Mouse (Mus musculus) R1 (cell line): ENCODE results near the gene Nrn1l.
A peak's percentile ranks its signal among the peaks of the same experiment; 100 is the strongest.

Experiments used
- DNase-seq: peaks from one replicate; pipeline ENCODE4 v3.0.0-alpha.2; 2018; ENCODE audit warnings: low read depth, low spot score

Nrn1l gene

DNA sequence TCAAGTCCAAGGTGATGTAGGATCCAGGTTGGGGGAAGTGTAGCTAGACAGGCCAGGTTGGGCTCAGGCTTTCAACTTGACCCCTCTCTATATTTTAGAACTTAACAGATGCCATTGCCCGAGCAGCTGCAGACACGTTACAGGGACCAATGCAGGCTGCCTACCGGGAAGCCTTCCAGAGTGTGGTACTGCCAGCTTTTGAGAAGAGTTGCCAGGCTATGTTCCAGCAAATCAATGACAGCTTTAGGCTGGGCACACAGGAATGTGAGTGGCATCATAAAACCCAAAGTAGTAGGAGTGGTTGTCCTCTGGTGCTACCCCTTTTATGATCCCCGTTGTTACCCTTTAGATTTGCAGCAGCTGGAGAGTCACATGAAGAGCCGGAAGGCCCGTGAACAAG, 2.5 kb upstream of the Nrn1l start:
- DNase-seq = no peak

DNA sequence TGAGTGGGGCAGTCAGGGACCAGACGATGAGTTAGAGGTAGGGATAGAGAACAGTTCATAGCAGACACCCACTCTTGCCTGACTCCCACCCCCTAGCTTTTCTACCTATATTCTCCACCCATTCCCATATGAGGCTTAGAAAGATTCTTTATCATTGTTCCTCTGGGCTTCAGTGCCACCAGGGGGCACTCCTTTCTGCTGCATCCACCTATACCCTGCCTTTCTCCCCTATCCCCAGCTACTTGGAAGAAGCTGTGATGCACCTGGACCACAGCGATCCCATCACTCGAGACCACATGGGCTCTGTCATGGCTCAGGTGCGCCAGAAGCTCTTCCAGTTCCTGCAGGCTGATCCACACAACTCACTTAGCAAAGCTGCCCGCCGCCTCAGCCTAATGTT, 935 bp upstream of the Nrn1l start:
- peak; percentile 46 for DNase-seq

DNA sequence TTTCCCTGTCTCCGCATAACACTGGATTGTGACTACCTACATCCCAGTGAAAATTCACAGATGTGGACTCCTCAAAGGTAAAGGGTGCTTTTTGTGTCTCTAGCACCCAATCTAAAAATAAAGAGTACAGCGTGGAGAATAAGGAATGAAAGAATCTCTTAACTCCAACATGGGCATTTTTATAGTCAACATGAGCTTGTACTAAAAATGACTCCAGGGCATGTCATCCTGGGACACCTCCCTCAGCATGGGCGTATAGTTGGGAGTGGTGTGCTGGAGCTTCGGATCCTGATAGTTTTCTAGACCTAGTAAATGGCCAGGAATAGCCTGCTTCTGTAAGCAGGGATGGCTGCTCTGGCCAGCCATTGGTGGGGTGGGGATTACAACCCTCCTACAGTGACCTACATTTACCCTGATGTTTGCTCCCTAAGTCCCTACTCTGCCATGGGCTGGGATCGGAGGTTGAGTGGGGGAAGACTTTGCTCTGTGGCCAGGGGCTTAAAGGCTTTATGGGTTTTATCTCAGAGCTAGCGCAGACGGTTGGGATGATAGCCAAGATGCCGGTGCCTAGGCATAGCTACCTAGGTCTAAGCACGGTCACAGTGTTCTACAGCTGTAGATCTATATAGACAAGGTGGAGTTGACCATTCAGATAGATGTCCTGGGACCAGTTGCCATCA, 4.6 kb downstream of the Nrn1l start:
- DNase-seq = no peak

DNA sequence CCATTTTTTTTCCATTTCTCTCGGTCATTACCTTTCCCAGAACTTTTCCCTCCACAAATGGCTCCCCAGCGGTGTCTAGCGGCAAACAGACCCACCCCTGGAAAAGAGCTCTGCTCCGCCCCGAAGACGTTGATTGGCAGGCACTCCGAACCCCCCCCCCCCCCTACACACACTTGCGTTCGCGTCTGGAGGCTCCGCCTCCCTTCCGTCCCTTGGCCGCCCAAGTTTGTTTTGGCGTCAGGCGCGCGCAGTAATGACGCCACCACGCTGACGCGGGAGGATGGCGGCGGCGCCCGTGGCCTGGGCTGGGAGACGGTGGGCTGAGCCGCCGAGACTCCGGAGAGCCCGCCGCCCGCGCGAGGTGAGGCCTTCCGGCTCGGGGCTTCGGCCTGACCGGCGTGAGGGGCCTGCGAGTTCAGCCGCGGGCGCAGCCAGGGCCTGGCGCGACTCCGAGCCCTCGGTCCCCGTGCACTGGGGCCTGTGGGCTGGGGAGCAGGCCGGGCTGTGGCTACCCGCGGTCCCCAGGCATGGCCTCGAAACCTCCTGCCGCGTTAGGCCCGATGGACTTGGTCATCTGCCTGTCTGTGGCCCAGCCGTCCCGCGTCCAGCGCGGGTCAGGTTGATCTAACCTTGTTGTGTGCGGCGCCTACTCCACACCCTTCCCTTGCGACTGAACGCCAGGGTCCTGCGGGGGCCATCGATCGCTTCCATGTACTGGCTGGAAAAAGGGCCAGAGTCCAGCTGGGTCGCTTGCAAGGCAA, 7.0 kb downstream of the Nrn1l start, which contains the start of gene Pskh1:
Pskh1 (plus strand) TSS at position 262 of the 761 bp plus-strand sequence.
- peak; percentile 96 for DNase-seq

DNA sequence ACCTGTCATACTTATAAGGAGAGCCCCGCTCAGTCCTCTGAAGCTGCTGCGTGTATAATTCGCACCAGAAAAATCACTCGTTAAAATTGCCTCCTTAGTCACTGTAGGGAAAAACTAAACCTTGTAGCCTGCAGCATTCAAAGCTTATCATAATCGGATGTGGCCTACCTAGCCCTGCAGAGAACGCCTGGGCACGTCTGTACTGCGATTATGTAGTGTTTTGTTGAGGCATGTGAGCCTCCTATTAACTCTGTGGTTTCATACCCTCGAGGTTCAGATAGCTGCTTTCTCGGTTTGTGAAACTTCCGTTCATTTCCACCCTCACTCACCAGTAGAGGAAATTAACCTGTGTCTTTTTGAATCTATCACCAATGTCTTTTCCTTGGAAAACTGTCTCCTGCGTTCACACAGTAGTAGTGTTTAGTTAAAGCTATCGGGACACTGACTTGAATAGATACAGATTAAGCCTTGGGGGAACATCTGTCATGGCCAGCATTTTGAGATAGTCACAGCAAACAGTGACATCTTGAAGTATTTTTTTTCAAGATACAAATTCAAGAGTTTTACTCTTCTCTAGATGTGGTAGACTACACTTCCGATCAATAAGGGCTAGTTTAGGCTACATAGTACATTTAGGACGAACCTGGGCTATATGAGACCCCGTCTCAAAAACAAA, 7.7 kb downstream of the Nrn1l start:
- DNase-seq = no peak

DNA sequence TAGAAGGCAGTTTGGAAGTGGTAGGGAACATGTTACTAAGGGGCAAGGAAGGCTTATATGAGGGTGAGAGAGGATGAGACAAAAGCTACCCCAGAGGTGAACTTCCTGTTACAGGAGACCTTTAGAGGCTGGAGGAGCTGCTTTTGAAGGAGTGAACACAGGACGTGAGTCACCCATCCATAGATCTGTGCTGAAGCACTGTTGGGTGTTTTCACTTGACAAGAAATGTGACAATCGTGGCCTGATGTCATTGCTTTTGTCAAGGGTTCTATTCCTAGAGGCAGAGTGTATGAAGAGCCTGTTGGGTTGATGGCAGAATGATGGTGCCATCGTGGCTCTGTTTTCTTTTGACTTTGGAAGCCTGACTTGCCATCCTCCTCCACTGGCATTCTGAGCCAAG, 26.0 kb downstream of the Nrn1l start:
- DNase-seq = no peak

DNA sequence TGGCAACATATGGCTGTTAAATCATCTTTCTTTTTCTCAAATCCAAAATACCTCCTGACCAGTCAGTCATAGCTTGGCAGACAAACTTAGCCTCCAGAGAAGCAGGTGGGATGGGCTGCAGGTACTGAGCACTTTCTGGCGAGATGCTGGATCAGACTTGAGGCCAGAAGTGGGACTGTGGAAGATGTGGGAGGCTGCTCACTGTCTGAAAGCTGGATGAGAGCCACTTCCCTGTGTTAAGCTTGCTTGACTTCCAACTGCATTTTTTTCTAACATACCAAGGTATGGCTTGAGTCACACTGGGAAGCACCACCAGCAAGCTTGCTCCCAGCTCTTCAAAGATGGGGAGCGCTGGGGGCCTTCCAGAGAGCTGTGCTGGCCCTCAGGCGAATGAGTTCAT, 31.8 kb downstream of the Nrn1l start:
- DNase-seq = no peak

DNA sequence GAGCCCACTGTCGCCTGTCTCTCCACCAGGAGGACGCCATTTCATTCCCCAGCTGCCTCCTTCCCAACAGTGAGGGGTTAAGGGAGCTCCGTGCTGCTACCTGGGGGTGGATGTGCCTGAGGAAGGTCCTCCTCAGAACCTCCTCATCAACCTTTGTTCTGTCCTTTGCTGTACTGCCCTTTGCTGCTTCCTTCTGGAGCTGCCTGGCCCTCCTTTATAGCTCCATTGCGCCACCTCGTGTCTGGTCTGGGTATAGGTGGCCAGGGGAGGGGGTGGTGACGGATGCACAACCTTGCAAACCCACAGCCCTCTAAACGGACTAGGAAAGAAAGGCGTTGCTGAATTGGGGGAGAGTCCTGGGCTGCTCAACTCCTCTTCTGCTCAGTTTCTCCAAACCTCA, 37.2 kb downstream of the Nrn1l start:
- peak; percentile 80 for DNase-seq

DNA sequence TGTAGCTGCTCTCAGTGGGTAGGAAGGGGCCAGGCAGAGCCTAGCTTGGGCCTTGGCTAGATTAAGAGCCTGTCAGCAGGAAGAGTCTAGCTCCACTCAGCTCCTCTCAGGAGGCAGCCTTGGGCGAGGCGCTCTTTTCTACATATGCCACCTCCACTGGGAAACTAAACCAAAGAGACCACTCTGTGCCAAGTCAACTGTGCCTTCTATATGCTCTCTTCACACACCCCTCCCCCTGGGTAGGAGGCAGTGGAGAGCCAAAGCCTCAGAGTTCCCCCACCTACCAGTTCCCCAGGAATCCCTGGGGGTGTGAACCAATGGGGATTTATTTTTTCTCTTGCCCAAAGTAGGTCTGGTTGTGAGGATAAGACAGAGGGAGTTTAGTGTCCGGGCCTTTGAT, 37.9 kb downstream of the Nrn1l start:
- DNase-seq = no peak

DNA sequence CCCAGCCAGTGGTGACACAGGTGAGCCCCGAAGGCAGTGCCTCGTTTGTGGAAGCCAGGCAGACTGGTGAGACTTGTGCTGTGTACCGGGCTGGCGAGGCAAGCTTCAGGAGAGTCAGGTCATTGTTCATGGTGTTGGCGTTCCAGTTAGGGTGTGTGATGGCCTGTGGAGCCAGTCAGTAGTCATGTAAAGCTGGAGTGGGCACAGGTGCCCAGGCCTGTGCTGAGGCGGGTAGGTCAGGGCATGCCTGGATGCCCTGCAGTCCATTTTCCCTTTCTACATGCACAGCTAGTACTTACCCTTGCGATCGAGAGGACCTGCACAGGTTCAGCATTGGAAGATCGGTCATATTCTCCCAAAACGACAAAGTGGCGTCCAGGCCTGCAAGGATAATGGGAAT, 39.2 kb downstream of the Nrn1l start:
- DNase-seq = no peak

DNA sequence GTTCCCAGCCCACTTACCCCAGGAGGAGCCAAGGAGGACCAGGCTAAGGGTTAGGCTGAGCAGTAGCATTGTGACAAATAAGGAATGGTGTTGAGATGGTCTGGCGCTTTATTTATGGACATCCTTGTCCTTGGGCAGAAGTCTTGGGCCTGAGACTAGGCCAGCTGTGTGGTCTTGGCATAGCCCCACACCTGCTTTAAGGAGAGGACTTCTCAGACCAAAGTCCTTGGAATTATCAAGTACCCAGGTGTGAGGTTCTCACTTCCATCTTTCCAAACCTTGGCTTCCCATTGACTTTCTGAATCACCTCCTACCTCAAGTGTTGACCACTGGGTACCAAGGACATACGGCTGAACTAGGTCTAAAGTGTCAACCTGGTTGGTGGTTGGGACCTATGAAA, 40.4 kb downstream of the Nrn1l start, which contains the start of gene Ctrl:
Ctrl (minus strand) TSS at position 101 of the 400 bp plus-strand sequence.
- no peak for DNase-seq

DNA sequence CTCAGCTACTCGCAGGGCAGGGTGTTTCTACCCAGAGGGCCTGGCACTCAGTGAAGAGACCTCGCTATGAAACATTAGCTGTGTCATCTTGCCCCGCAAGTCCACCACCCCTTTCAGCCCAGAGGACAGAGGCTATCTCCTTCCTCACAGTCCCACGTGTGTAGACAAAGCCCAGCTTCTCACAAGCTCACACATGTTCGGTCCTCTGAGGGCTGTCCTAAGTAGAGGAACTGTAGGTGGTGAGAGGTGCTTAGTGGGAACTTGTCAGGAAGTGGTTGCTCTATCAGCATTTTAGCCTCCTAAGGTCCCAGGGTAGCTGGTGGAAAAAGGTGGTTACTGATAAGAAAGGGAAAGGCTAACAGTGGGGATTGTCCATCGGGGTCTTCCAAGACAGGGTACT, 41.7 kb downstream of the Nrn1l start:
- DNase-seq = no peak

DNA sequence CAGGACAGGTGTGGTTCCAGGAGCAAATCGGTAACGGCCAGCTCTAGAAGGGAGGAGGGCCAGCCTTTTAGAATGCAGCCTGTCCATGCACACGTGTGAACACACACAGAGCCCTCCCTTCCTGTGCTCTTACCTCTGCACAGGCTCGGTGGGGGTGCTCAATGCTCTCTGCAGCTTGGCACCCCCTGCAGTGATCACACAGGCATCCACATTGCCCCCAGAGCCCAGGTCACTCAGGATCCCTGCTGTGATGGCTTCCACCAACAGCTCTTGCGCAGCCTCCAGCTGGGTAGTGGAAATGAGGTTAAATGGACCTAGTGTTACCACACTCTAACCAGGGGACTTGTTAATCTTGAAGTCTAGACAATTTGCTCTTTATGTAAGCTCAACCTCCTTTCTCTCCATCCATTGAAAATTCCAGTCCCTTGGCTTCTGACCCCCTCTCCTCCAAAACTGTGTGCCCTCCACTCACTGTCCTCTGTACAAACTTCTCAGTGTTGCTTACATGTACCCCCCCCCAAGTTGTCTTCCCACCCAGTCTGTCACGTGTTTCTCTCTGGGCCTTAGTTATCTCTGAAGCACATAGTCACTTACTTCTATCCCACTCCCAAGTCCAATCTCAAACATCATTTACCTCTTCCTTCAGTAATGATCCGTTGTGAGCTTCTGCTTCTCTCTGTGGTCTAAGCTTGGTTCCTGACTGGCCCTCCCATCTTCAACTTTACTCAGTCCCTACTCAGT, 42.7 kb downstream of the Nrn1l start:
- DNase-seq = no peak

DNA sequence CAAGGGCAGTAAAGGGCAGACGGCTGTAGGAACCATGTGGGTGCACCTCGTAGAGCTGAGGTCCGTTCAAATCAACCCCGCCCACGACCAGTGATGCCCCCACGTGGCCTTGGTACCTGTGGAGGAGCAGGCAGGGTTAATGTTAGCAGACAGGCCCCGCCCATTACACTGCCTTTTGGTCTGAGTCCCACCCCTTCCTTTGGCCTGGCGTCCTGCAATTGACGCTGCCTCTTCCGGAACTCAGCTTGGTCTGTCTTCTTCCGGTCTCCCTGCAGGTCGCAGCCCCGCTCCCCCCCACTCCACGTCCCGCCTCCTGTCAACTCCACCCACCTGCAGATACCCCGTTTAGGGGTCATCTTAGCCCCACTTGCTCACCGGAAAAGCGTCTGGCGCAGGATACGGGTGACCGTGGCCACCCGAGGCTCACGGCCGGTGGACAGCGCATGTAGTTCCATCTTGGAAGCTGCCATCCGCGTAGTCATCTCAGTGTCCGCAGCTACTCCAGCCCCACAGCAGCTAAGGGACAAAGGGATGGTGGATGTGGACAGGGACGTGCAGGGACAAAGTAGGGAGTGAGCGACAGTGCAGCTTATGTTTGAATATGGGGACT, 43.6 kb downstream of the Nrn1l start:
- DNase-seq = peak; percentile 97

DNA sequence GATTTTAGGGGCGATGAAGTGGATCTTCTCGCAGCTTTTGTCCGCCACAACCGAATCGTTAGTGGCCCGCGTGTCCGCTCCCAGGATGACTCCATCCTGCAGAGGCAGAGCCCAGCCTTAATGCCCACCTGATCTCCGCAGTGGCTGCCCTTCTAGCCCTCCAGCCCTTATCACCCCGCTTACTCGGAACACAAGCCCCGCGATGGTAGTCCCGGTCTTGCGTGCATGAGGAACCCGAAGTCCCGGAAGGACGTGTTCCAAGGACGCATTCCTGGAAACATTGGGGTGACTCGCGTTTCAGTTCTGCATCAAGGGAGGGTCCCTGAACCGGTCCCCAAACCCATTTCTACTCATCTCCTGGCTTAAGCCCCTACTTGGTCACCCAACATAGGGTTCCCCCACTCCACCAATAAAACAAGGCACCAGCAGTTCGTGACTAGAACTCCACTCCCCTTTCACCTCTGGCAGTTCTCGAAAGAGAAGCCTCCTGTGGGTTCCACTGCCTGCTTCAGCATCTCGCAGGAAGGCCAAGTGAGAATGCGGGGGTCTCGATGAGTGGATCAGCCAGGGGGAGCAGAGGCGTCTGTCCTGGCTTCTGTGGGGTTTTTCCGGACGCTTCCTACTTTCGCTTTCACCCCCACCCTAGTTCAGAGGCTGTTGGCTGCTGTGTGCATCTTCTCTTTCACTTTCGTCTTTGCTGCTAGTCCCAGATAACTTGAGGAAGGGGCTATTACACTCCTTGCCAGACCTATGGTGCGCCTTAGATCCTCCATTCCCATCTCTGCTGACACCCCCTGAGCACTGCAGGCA, 44.3 kb downstream of the Nrn1l start:
- no peak for DNase-seq

DNA sequence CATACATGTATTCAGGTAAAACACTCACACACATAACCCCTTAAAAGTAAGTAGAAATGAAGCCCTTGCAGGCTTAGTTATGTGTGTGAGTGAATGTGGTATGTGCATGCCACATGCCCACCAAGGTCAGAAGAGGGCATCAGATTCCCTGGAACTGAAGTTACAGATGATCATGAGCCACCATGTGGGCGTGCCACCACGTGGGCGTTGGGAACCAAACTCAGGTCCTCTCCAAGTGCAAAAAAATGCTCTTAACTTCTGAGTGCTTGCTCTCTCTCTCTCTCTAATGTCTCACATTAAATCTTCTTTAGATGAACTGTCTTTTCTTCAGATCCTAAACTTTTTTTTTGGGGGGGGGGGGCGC, 44.9 kb downstream of the Nrn1l start, which contains the start of gene Psmb10:
Psmb10 (minus strand) TSS at position 139 of the 364 bp plus-strand sequence.
- DNase-seq = no peak

DNA sequence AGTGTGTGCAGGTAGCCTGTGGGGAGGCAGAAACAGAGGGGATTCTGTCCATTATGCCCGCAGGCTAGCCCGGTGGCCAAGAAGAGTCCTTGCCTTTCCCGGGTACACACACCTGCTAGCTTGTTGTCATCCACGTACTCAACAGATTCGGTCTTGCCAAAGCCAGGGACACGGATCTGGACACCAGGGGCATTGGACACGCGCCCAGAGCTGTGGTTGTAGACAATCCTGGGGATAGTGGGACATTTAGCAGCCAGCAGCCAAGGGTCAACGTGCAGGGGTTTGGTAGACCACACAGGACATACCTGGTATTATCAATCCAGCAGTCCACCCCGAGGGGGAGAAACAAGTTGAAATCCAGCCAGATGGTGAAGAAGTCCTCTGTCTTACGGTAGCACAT, 48.7 kb downstream of the Nrn1l start:
- no peak for DNase-seq

DNA sequence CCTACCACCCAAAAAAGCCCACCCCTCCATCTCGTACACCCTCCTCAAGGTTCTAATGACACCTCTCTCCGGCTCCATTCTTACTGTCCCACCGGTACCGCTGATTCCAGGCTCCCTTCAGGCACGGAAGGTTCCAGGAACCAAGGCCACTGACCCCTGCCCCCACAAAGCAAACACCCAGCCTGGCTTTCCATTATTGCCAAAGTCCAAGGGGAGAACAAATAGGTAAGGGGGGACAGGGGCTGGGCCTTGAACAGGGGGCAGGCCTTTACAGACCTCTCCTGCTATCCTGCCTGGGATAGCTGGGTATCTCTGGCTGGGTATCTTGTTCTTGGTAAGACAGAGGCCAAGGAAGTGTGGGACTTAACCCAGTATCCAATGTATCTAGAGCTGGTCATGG, 49.2 kb downstream of the Nrn1l start:
- DNase-seq = no peak

DNA sequence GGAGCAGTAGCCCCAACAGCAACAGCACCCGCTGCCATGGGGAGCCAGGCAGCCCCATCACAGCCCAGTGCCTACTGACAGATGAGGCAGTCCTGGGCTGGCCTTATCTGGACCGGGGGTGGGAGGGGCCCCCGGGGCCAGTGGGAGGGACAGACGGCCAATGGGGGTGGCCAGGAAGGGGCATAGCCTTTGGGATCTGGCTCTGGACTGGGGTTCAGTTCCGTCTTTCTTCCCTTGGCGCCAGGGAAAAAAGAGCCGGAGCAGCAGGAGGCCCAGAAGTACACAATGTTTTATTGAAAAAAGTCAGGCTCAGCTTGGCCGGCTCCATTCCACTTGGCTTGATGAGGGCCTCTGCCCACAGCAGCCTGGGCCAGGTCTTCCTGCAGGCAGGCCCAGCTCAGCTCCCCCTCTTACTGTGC, 50.0 kb downstream of the Nrn1l start, which contains the start of gene Lcat:
Lcat (minus strand) TSS at position 62 of the 419 bp plus-strand sequence.
- no peak for DNase-seq
